Mouse (Mus musculus) cerebellum, postnatal 36 days (tissue): ENCODE measurements around the gene Tsga13.
A peak's percentile ranks its signal among the peaks of the same experiment; 100 is the strongest.

Experiments
- DNase-seq, 2 experiments: peaks; one replicate each; pipeline ENCODE4 v3.0.0; 2021 to 2022; ENCODE audit warnings: mixed read lengths in 2 of 2

The Tsga13 gene

DNA sequence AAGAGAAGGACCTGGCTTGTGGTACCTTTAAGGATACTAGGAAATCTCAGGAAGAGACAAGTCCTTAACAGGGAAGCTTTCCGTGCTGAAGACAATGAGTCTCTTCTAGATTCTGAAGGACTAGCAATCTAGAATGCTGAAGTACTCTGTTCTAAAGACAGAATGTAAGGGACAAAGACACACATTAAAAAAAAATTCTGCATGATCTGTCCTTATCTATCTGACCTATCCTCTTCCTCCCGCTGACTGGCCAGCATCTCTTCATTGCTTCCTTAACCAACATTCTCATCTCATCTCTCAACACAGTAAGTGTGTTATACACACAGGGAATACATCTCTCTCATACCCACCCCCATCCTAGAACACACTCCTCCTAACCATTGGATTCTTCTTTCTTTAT is at the start of gene Tsga13:
Tsga13 (minus strand) TSS at position 101 of the 400 bp plus-strand sequence.
- DNase-seq: no peak

DNA sequence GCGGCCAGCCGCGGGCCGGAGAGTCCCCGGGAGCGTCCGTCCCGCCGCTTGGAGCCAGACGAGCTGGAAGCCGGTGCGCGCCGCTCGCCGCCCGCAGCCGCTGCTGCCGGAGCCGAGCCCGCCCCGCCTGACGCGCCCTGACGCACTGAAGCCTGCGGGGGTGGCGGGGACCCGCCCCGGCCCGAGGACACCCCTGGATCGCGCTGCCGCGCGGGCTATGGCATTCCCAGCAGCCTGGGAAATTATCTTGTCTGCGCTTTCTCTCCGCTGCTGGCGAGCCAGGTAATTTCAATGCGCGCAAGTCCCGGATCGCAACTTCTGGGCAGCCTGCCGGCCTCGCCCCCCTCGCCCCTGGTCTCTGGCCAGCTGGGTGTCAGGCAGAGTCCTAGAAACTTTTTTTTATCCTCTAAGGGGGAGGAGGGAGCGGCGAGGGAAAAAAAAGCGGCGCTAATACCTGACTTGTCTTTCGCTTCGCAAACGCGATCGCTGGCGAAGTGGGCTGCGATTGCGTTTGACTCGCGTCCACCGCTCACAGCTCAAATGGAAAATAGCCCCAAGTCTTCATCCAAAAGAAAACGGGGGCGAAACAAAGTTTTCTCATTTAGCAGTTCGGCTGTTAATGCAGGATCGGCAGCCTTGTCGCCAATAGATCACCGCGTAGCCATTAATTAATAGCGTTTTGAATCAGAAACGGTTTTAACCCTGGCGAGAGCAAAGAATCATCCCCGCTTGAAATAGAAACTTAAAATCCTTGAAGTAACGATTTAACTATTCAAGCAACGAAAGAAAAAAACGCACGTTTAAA is 43.6 kb upstream of the Tsga13 start, which contains the start of gene Klf14:
Klf14 (minus strand) TSS at position 343 of the 805 bp plus-strand sequence.
- DNase-seq: no peak

DNA sequence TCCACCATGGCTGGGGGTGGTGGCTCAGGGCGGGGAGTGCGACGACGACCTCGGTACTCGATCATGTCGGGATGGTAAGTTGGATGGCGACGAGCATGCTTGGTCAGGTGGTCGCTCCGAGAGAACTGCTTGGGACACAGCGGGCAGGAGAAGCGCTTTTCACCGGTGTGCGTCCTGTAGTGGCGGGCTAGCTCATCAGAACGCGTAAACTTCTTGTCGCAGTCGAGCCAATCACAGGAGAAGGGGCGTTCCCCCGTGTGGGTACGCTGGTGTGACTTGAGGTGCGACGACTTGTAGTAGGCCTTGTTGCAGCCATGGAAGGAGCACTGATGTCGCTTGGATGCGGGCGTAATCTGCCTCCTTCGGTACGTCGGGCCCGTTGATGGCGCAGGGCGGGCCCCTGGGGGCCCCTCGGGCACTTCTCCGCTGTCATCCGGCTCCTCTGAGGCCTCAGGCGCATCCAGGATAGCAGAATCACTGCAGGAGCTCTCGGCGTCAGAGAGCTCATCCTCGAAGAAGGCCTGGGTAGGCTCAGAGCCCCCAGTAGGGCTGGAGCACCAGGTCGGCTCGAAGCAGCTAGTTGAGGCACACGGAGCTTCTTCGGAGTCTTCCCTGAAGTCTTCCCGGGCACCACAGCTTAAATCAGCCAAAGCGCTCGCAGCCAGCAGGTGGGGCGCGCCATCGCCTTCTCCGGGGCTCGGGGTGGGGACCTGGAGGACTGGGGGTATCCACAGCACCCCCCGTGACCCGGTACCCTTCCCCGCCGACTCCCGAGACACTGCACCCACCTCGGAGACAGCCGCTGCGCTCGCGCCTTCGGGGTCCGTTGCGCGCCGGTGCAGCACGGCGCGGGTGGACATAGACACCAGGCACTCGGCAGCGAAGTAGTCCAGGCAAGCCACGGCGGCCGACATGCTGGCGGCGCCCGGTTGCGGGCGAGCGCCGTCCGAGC is 42.7 kb upstream of the Tsga13 start:
- peak; percentile 16 to 31 for DNase-seq

DNA sequence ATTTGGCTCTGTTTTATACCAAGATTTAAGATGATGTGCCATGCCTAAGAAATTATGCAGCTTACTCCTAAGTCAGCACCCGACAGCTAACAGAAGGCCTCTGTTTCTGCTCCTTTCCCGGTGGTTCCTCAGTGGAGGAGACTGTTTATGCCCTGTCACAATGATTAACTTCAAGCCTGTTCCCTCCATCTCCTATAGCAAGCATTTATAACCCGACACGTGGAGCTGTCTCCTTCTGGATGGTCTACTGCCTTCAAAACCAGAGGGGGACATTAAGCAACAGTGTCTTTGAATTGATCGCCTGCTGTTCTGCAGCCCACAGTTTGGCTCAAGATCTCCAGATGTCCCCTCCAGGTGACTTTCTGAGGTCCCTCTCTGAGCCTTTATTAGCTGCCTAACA is 23.9 kb upstream of the Tsga13 start:
- no peak for DNase-seq

DNA sequence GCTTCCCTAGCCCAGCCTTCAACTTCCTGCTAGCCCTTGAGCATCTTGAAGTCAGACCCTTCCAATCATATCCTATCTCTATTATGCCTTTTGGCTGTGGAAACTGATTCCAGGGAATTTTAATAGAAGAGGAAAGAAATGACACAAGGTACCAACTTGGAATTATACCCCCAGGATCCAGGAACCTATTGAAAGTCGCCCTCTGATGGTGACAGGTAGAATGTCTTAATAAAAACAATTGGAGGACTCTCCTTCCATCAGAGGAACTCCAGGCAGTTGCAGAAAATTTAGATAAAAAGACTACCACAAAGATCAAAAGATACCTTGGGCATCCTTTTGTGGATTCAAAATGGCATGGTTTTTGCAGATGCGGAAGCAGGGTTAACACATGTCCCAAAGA is 7.4 kb upstream of the Tsga13 start:
- no peak for DNase-seq

DNA sequence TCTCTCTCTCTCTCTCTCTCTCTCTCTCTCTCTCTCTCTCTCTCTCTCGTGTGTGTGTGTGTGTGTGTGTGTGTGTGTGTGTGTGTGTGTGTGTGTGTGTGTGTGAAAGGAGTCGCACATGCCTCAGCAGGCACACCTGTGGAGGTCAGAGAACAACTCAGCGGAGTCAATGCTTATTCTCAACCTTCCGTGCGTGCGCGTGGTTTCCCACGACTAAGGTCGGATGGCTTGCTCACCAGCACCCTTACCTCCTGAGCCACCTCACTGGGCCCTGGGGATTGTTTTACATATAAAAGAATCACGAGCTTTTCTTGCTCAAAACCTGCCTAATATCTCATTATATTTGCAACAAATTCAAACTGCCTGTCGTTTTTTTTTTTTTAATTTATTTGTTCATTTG is 6.5 kb upstream of the Tsga13 start:
- no peak for DNase-seq

DNA sequence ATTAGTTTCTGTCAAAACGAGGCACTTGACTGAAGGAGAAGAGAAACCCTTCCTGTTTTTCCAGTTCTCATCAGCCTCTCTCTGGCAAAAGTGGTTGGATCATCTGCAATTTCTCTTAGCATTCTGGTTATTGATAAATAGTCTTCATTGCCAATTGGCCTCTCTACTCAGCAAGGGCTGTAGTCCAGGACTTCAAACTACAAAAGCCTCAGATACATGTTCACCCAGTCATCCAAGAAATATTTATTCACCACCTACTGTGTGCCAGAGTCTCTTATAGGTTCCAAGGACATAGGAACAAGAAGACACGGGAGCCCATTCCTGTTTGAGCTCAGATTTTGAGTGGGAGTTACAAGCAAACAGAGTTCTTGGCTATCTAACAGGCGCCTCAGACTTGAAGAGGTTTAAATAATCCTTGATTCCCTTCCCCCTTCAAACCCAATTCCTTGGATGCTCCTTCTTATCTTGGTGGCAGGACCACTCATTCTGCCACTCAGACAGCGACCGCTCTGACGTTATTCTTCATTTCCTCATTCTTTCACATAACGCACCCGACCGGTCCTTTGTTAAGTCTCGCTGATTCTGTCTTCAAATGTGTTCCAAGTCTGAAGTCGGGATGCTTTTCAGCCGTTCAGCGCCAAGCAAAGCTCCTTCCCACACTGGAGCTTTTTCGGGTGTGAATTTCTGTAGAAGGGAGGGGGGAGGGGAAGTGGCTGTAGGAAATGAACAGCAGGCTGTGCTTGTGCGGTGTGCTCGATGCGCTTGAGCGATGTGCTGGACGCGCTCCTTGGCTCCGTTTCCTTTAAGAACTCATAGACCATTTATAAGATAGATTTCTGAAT is 5.7 kb upstream of the Tsga13 start:
- DNase-seq: peak; percentile 5 to 7

DNA sequence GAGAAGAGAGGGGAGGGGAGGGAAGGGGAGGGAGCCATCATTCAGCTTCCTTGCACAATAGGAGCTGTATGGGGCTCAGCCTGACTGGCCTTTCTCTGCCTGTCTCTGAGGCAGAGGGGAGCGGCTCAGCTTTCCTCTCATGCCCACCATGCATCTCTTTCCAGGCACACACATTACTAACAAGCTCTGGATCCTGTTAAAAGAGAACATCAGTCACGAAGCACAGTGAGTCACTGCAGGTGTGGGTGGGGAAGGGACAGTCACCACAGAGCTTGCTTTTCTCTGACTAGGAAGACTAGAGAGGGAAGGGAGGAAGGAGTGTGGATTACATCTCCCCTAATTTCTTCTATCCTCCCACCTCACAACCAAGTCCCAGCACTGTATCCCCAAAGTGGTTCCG is 7.4 kb downstream of the Tsga13 start:
- DNase-seq: no peak

DNA sequence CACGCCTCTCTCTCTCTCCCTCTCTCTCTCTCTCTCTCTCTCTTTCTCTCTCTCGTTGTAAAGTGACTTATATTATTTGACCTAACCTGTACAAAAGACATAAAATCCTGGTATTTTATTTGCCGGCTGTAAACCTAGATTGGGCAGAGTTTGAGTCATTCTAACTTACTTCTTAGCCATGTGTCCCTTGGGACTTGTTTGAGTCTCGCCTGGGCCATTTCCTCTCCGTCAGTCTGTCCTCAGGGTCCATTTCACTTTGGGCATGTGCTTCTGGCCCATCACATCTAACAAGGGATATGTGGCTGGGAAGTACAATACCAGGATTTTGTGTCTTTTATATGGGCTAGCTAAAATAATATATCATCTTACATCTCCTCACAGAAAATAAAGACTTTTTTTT is 10.5 kb downstream of the Tsga13 start:
- no peak for DNase-seq

DNA sequence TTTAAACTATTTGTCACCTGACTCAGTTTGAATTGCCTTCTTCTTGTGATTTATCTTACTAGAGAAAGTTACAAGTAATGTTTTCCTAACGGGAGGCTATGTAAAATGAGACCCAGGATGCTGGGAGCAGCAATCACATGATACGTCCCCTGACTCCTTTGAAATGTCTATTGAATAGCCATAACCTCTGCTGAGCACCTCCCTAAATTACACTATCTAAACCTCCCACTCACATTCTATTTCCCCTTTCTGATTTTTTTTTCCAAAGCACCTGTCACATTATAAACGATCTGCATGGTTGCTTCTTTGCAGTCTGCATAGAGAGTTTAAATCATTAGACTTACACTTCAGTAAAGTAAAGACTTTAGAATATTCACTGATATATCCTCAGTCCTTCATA is 11.3 kb downstream of the Tsga13 start:
- DNase-seq: no peak

DNA sequence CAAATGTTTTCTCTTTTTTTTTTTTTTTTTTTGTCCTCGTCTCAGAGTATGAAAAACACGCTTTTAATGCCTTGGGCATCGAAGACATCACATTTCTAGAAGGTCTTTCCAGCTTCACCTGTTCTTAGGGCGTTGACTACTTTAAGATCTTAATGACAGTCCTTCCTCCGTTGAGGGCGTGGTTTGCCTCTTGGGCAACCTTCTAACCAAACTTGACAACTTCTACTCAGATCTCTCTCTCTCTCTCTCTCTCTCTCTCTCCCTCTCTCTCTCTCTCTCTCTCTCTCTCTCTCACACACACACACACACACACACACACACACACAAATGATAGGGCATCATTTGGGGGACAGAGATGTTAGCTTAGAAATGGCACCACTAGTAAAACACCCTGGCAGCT is 17.9 kb downstream of the Tsga13 start:
- no peak for DNase-seq

DNA sequence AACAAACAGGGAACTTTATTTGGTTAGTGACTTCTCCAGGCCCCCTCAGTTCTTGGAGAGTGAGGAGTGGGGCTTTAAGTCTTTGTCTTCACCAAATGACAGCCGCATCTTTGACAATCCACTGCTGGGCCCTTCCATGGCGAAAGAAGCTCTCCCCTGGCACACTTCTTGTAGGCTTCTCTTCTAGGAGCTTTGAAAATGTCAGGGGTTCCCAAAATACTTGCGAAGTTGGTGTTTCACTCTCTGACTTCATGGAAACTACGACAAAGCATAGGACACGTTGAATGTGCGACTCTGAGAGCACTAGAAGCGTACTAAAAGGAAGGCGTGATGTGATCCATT is 18.4 kb downstream of the Tsga13 start:
- no peak for DNase-seq

DNA sequence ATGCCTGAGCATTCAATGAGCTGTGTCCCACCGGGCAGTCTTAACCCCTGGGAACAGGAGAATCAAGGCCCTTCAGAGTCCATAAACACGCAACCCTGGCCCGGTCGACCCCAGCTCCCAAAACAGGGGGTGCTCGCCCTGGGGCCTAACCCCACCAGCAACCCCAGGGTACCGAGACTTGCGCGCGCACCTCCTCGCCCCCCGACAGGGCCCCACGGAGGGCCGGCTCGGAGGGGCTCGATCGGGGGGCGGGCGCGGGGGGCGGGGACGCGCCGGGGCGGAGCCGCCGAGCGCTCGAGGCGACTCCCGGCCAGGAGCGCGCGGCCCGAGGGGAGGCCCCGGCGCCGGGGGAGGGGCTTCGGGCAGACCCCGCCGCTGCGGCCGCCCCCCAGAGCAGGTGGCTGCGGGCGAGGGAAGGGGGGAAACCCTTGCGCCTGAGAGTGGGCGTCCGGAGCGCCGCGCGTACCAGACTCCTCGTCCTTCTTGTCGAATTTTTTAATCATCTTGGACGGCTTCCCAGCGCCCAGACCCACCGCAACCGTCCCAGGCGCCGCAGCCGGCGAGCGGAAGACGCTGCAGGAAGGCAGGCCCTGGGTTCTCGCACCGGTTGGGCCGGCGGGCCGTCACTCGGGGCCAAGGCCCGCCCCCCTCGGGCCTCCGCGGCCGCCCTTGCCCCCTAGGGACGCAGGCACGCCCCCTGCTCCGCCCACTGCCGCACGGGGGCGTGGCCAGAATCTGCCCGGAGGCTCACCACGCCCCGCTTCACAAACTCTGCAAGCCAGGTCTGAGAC is 19.0 kb downstream of the Tsga13 start, which contains the start of gene Copg2:
Copg2 (minus strand) TSS at position 600 of the 791 bp plus-strand sequence.
- peak; percentile 90 to 94 for DNase-seq

DNA sequence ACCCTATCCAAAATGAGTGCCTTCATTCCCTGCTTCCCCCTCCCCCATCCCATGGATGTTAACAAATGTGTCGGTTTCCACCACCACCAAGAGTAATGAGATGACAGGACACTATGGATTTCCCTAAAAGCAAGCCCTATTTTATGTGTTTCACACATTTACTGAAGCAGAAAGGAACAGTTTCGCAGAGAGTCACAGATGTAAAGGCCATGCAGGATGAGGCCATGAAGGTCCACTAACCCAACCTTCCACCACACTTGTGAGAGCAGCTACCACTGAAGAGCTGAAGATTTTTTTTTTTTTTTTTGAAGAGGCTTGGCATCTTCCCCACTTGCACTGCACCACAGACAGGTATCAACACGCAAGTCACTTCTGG is 19.6 kb downstream of the Tsga13 start:
- DNase-seq: peak in 1 of 2 experiments; percentile 33

DNA sequence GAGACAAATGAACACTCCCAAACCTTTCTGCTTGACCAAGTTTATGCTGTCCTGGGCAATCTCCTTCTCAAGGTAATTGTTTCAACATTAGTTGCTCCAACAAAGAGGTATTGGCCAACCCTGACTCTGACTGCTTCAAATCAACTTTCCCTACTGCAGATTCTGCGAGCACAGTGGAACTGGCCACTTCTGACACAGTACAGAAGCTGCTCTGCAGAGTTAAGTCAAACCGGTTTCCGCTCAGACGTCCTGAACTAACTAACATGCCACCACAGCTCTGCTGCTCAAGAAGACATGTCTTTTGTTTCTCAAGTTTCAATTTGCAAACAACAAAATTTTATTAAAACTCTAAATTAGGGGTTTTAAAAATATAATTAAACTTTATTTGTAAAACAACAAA is 22.3 kb downstream of the Tsga13 start:
- no peak for DNase-seq

DNA sequence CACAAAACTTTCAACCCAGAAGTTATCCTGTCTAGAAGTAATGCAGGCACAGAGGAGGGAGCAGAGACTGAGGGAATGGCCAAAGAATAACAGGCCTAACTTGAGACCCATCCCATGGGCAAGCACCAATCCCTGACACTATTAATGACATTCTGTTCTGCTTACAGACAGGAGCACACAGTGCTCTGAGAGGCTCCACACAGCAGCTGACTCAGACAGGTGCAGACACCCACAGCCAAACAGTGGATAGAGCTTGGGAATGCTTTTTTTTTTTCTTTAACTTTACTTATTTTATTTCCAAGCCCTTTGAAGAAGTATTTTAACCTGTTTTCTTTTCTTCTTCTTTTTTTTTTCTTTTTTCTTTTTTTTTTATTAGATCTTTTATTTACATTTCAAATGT is 23.6 kb downstream of the Tsga13 start:
- no peak for DNase-seq

DNA sequence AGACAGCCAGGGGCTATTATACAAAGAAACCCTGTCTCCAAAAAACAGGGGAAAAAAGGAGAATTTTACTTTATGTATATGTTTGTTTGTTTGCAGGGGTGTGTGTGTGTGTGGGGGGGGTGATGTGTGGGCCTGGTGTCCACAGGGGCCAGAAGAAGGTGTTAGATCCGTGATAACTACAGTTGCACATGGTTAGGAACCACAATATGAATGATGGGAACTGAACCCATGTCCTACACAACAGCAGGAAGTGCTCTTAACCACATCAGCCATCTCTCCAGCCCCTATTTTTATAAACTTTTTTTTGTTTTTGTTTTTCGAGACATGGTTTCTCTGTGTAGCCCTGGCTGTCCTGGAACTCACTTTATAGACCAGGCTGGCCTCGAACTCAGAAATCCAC is 30.5 kb downstream of the Tsga13 start:
- DNase-seq: no peak

DNA sequence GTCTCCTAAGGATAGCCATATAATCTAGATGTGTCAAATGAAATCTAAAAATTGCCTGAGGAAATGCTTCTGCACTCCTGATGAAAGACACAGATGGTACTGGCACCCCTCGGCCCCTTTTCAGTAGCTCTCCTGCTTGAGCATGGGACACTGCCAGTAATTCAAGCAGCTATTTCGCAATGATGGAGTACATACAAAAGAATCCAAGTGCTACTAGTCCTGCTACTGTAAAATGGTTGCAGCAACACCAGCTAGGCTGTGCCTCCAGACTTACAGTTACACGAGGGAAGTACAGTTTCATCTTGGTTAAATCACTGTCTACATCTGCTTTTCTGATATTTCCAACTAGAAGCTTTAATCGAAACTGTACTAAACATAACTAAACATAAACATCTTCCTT is 31.9 kb downstream of the Tsga13 start:
- DNase-seq: peak; percentile 57 to 58

DNA sequence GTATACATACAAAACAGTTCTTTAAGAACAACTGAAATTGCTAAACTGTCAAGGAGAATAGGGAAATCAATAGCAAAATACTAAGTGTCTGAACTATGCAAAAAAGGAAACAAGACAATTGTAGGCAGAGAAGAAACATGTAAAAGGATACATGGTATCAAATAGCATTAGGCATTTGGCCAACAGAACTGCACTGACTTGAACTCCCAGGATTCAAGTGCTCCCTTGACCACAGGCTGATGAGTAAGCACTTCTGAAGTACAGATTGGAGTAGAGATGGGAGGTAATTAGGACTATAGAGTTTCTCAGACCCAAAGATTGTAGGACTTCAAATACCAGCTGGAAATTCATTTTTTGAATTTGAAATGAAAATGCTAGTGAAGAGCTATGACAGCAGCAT is 38.7 kb downstream of the Tsga13 start:
- DNase-seq: no peak

DNA sequence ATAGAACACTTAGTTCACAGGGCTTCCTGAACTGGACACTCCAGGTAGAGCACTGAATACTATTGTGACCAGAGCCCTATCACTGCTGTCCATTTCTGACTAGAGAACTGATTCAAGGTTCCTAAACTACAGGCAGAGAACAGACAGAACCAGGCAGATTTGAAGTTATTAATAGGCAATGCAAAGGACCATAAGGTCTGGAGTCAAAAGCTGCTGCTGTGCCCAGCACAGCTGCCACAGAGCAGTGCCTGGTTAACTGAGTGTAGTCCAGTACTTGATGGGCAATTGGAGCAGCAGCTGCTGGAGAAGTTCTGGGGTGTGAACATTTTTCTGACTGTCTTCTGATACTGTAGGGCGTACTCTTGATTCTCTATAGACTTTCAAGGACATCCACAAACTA is 48.9 kb downstream of the Tsga13 start:
- DNase-seq: no peak

DNA sequence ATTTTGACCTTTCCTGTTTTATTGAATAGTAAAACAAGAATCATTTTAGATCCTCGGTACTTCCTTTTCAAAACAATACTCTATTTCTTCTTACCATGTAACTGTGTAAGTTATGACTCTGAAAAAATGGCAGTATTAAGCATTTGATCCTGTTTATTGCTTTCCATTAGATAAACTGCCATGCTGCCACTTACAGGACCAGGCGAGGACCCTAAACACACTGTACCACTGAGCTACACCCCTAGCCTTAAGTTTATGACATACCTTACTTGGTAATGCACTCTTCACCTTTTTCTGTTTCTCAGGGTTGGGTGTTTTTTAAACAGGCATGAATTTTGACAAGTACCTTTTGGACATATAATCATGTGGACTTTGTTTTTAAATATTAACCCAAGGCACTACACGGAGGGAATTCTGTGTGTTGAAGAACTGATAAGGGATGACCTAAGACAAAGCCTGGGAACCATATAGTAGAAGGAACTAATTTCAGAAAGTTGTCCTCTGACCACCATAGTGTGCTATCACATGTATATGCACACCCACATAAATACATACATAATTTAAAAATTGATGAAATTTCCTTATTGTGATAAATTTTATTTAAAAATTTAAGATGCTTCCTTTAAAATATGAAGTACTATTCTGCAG is 50.2 kb downstream of the Tsga13 start:
- DNase-seq: no peak

DNA sequence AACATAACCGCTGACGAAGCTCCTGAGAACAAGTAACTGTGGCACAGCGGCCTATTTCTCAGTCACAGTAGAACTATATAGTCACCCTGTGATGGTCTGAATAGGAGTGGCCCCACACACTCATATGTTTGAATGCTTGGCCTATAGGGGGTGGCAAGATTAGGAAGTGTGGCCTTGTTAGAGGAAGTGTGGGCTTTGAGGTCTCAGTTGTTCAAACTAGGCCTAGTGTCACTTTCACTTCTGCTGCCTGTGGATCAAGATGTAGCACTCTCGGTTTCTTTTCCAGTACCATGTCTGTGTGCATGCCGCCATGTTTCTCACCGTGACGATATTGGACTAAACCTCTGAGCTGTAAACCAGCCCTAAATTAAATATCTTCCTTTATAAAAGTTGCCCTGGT is 59.4 kb downstream of the Tsga13 start:
- DNase-seq: no peak
